Mouse (Mus musculus) megakaryocyte, embryonic 14.5 days (primary cell): ENCODE measurements around the gene Cyp27a1. TPM values are rescaled to one million over a fixed set of nuclear protein-coding genes. Genes with fewer than 3 reads are reported as not detected.

Source experiments
- H3K27me3 ChIP-seq: replicated peaks from 2 replicates; pipeline ENCODE3; 2012; ENCODE audit warnings: inconsistent platforms
- H3K36me3 ChIP-seq: replicated peaks from 2 replicates; pipeline ENCODE3; 2012; ENCODE audit warnings: low read length, inconsistent platforms, mixed read lengths
- H3K4me1 ChIP-seq: 2 replicates; pipeline ENCODE4 v1.6.1; 2012; ENCODE audit warnings: inconsistent platforms
- H3K4me3 ChIP-seq: replicated peaks from 2 replicates; pipeline ENCODE3; 2012; ENCODE audit warnings: moderate library complexity, mild to moderate bottlenecking, inconsistent platforms
- H3K9me3 ChIP-seq: 2 replicates; pipeline ENCODE4 v1.6.1; 2012; ENCODE audit warnings: inconsistent platforms
- FLI1 ChIP-seq: IDR thresholded peaks from 2 replicates; pipeline ENCODE4 v1.6.1; 2012; ENCODE audit warnings: low read length, inconsistent platforms, mixed read lengths
- GATA1 ChIP-seq: IDR thresholded peaks from 3 replicates; pipeline ENCODE4 v1.6.1; 2012; ENCODE audit warnings: mixed read lengths, low read length, inconsistent platforms, borderline replicate concordance
- polyA plus RNA-seq: library from polyadenylated mRNA; stranded (reverse); fragments of >175 nt; gene quantifications from 2 replicates; pipeline ENCODE4 v1.2.3, GENCODE M21; 2012; ENCODE audit warnings: low replicate concordance; ENCODE audit not compliant: insufficient read depth

The Cyp27a1 gene
- polyA plus RNA-seq, 1 experiment: 1.7 TPM

DNA sequence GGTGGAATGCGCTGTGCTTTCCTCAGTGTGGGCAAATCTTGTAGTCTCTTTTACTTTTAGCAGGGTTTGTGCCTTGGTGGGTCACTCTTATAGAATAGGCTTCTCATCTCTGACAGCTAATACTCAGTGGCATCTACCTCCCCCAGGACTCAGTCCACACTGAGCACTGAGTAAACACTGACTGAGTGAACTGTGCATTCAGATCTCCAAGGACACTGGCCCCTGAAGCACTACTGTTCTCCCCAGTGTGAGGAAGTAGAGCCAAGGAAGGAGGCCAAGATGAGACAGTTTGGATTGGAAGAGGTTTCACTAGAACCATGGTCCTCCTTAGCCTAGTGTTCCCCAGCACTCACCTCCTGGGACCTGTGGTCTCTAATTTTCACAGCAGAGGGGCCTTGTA lies 15.0 kb upstream of the Cyp27a1 start:
- peaks cover 70% of the 10 kb centered on the region for H3K36me3 ChIP-seq

GRCm38 (mm10) chr1:74698791-74699190 lies 14.6 kb upstream of the Cyp27a1 start:
- no peak overlapping the region for H3K4me3 ChIP-seq
- H3K36me3 ChIP-seq: peaks cover 67% of the 10 kb centered on the region
- H3K9me3 ChIP-seq: no peaks in the 10 kb centered on the region
- no peak for TF ChIP-seq FLI1
- no peaks in the 10 kb centered on the region for H3K27me3 ChIP-seq
- H3K4me1 ChIP-seq: peaks cover 13% of the 10 kb centered on the region

More for the DNA sequence above, 15.0 kb upstream of the Cyp27a1 start:
- peaks cover 13% of the 10 kb centered on the region for H3K4me1 ChIP-seq
- no peak for TF ChIP-seq GATA1
- TF ChIP-seq FLI1: no peak
- no peaks in the 10 kb centered on the region for H3K9me3 ChIP-seq
- no peaks in the 10 kb centered on the region for H3K27me3 ChIP-seq
- H3K4me3 ChIP-seq: no peak overlapping the region

GRCm38 (mm10) chr1:74702142-74702553 lies 11.2 kb upstream of the Cyp27a1 start:
- Histone ChIP-seq H3K4me1 (peaks cover 13% of the 10 kb centered on the region), H3K36me3 (peaks cover 38% of the 10 kb centered on the region), H3K9me3 (peaks cover 3% of the 10 kb centered on the region; the same call in 1 of the 2 replicates), H3K4me3 (no peak overlapping the region), H3K27me3 (no peaks in the 10 kb centered on the region)
- no peak for TF ChIP-seq FLI1
- TF ChIP-seq GATA1: no peak

- Histone ChIP-seq H3K4me3 (no peak overlapping the region), H3K4me1 (peaks cover under 1% of the 10 kb centered on the region), H3K27me3 (peaks cover 3% of the 10 kb centered on the region), H3K36me3 (peaks cover 18% of the 10 kb centered on the region), H3K9me3 (peaks cover 12% of the 10 kb centered on the region; the same call in 1 of the 2 replicates)
- TF ChIP-seq GATA1 (no peak), FLI1 (no peak)
Measured at GRCm38 (mm10) chr1:74704156-74704555, 9.2 kb upstream of the Cyp27a1 start.

DNA sequence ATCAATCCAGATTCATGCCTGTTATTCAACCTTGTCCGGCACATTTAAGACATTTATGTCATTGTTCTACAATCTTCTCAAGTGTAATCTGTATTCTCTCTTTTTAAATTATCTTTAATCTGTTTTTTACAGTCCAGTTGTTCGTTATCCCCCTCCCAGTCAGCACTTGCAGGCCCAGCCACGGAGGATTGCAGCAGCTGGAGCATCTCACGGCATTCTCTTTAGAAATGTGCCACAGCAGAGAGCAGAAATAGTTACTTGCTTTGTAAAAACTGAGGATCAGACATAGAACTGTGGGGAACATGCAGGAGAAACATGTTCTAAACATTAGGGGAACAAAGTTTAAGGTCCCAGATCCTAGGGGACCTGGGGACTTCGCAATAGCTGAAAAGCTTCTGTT lies 8.4 kb upstream of the Cyp27a1 start:
- Histone ChIP-seq H3K4me3 (no peak overlapping the region), H3K27me3 (peaks cover 5% of the 10 kb centered on the region), H3K9me3 (peaks cover 12% of the 10 kb centered on the region; the same call in 1 of the 2 replicates)

GRCm38 (mm10) chr1:74709566-74709965 lies 3.8 kb upstream of the Cyp27a1 start:
- Histone ChIP-seq H3K9me3 (peaks cover 12% of the 10 kb centered on the region; the same call in 1 of the 2 replicates), H3K4me1 (peaks cover 24% of the 10 kb centered on the region), H3K4me3 (no peak overlapping the region), H3K27me3 (peaks cover 20% of the 10 kb centered on the region), H3K36me3 (no peaks in the 10 kb centered on the region)
- no peak for TF ChIP-seq FLI1
- no peak for TF ChIP-seq GATA1

More for the DNA sequence above, 8.4 kb upstream of the Cyp27a1 start:
- Histone ChIP-seq H3K36me3 (peaks cover 10% of the 10 kb centered on the region), H3K4me1 (no peaks in the 10 kb centered on the region)
- no peak for TF ChIP-seq GATA1
- TF ChIP-seq FLI1: no peak

DNA sequence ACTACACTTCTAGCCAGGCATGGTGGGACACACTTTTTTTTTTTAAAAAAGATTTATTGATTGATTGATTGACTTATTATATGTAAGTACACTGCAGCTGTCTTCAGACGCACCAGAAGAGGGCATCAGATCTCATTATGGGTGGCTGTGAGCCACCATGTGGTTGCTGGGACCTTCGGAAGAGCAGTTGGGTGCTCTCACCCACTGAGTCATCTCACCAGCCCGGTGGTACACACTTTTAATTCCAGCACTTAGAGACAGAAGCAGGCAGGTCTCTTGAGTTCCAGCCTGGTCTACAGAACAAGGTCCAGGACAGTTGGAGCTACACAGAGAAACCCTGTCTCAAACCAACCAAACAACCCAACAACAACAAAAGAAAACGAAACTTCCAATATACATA lies 1.3 kb upstream of the Cyp27a1 start:
- TF ChIP-seq FLI1 (no peak), GATA1 (no peak)
- Histone ChIP-seq H3K36me3 (no peaks in the 10 kb centered on the region), H3K4me1 (peaks cover 37% of the 10 kb centered on the region), H3K4me3 (no peak overlapping the region), H3K9me3 (peaks cover 9% of the 10 kb centered on the region; the same call in 1 of the 2 replicates), H3K27me3 (peaks cover 24% of the 10 kb centered on the region)

GRCm38 (mm10) chr1:74712461-74713098 lies 794 bp upstream of the Cyp27a1 start:
- H3K4me3 ChIP-seq: peak overlapping the region; percentile 90
- H3K36me3 ChIP-seq: no peaks in the 10 kb centered on the region
- TF ChIP-seq FLI1: no peak
- TF ChIP-seq GATA1: no peak

GRCm38 (mm10) chr1:74713859-74714730 lies 721 bp downstream of the Cyp27a1 start:
- Histone ChIP-seq H3K4me1 (peaks cover 39% of the 10 kb centered on the region), H3K4me3 (peak overlapping the region; percentile 90), H3K36me3 (no peaks in the 10 kb centered on the region), H3K9me3 (no peaks in the 10 kb centered on the region), H3K27me3 (peaks cover 21% of the 10 kb centered on the region)
- TF ChIP-seq FLI1 (no peak), GATA1 (no peak)

More at GRCm38 (mm10) chr1:74712461-74713098, 794 bp upstream of the Cyp27a1 start:
- Histone ChIP-seq H3K27me3 (peaks cover 24% of the 10 kb centered on the region), H3K4me1 (peaks cover 37% of the 10 kb centered on the region), H3K9me3 (0 out of 2 replicates have a peak, but pooled peaks cover 5% of the 10 kb centered on the region)

- TF ChIP-seq GATA1: no peak
- no peak for TF ChIP-seq FLI1
- no peak overlapping the region for H3K4me3 ChIP-seq
Measured at GRCm38 (mm10) chr1:74714967-74715366, 1.6 kb downstream of the Cyp27a1 start.

More at GRCm38 (mm10) chr1:74714967-74715366, 1.6 kb downstream of the Cyp27a1 start:
- Histone ChIP-seq H3K27me3 (peaks cover 19% of the 10 kb centered on the region), H3K4me1 (peaks cover 41% of the 10 kb centered on the region), H3K9me3 (no peaks in the 10 kb centered on the region), H3K36me3 (no peaks in the 10 kb centered on the region)
